In genomic region chr7:98942746-98943145, GRCm38 (mm10) we compare ENCODE assay signal across 29 mouse cellular contexts.
DNase-seq lines count a peak whose midpoint lies in the region; ATAC-seq and TF ChIP-seq lines count a peak whose summit lies in the region.
"Had no signal": no experiment of that assay in that cellular context is flagged by ENCODE, and none has a peak within 500 bp of the region (broad histone marks: within the 10 kb centered on the region; RNA-seq: fewer than 3 reads in every experiment).

No protein-coding gene starts in this region.

- no peak overlapping the region for H3K4me3 ChIP-seq in liver, postnatal 0 days (ENCODE audit: low read depth, low read length)
- H3K4me3 ChIP-seq in liver, embryonic 11.5 days (ENCODE audit: low read depth, low read length) = no peak overlapping the region
- H3K4me3 ChIP-seq in limb, embryonic 13.5 days = no peak overlapping the region
- H3K4me3 ChIP-seq: embryonic facial prominence, embryonic 13.5 days; erythroblast, embryonic 14.5 days; forebrain, embryonic 12.5 days; heart, adult 2 months; heart, embryonic 13.5 days; hindbrain, embryonic 10.5 days; hindbrain, embryonic 15.5 days; limb, embryonic 15.5 days; neural tube, embryonic 12.5 days had no signal

- peak; percentile 11 for DNase-seq in kidney, adult 11 months
- no peak for DNase-seq in kidney, postnatal 25 days
- DNase-seq in liver, postnatal 0 days = no peak
- DNase-seq in liver, embryonic 11.5 days (ENCODE audit: low spot score) = no peak
- DNase-seq in cerebellum, postnatal 25 days = no peak
- no peak for DNase-seq in neural tube, embryonic 10.5 days (ENCODE audit: extremely low spot score, low spot score)
- DNase-seq: adrenal gland, postnatal 25 days; cerebellum, adult 18-20 months; cerebellum, postnatal 14 days; forebrain, postnatal 0 days; heart, adult 2 months; heart, postnatal 14 days; lung, postnatal 36 days; right cerebral cortex, adult 18-20 months; spleen, adult 18-20 months; thymus, adult 18-20 months; thymus, postnatal 25 days had no signal

- ATAC-seq in liver, postnatal 0 days = peak; percentile 76
- ATAC-seq in liver, embryonic 11.5 days (replicated peaks; ENCODE audit: low FRiP score) = no peak
- ATAC-seq in limb, embryonic 13.5 days (ENCODE audit: low FRiP score, low read depth) = peak; percentile 71; the same call in 1 of the 2 replicates
- ATAC-seq: forebrain, postnatal 0 days; midbrain, embryonic 16.5 days; Patski had no signal

- H3K9me3 ChIP-seq in liver, postnatal 0 days (ENCODE audit: low read length) = no peaks in the 10 kb centered on the region
- no peaks in the 10 kb centered on the region for H3K9me3 ChIP-seq in liver, embryonic 11.5 days (ENCODE audit: control insufficient read depth, low read length)
- H3K9me3 ChIP-seq in limb, embryonic 13.5 days = no peaks in the 10 kb centered on the region
- H3K9me3 ChIP-seq: embryonic facial prominence, embryonic 13.5 days; forebrain, embryonic 12.5 days; heart, embryonic 13.5 days; hindbrain, embryonic 10.5 days; hindbrain, embryonic 15.5 days; limb, embryonic 15.5 days; neural tube, embryonic 12.5 days had no signal

- H3K36me3 ChIP-seq in liver, postnatal 0 days (replicated peaks; ENCODE audit: insufficient read depth, low read length) = 0 out of 2 replicates have a peak, but pooled peaks cover 6% of the 10 kb centered on the region
- no peaks in the 10 kb centered on the region for H3K36me3 ChIP-seq in liver, embryonic 11.5 days (ENCODE audit: control insufficient read depth, insufficient read depth, low read length)
- no peaks in the 10 kb centered on the region for H3K36me3 ChIP-seq in limb, embryonic 13.5 days
- H3K36me3 ChIP-seq: embryonic facial prominence, embryonic 13.5 days; forebrain, embryonic 12.5 days; heart, embryonic 13.5 days; hindbrain, embryonic 10.5 days; hindbrain, embryonic 15.5 days; limb, embryonic 15.5 days; neural tube, embryonic 12.5 days had no signal

- H3K9ac ChIP-seq in liver, postnatal 0 days (replicated peaks) = no peak overlapping the region
- H3K9ac ChIP-seq in liver, embryonic 11.5 days (ENCODE audit: low read depth, low read length) = no peak overlapping the region
- H3K9ac ChIP-seq in limb, embryonic 13.5 days = no peak overlapping the region
- H3K9ac ChIP-seq: embryonic facial prominence, embryonic 13.5 days; forebrain, embryonic 12.5 days; forebrain, postnatal 0 days; heart, embryonic 13.5 days; hindbrain, embryonic 15.5 days; limb, embryonic 15.5 days; neural tube, embryonic 12.5 days had no signal

- H3K27me3 ChIP-seq in liver, postnatal 0 days (ENCODE audit: insufficient read depth, low read length) = no peaks in the 10 kb centered on the region
- no peaks in the 10 kb centered on the region for H3K27me3 ChIP-seq in liver, embryonic 11.5 days (replicated peaks; ENCODE audit: control insufficient read depth, insufficient read depth, low read length)
- peaks cover 9% of the 10 kb centered on the region; the same call in 1 of the 2 replicates for H3K27me3 ChIP-seq in limb, embryonic 13.5 days
- H3K27me3 ChIP-seq: embryonic facial prominence, embryonic 13.5 days; forebrain, embryonic 12.5 days; heart, embryonic 13.5 days; hindbrain, embryonic 15.5 days; limb, embryonic 15.5 days; neural tube, embryonic 12.5 days; Patski had no signal

- H3K27ac ChIP-seq in liver, postnatal 0 days (ENCODE audit: low read depth) = peak overlapping the region; percentile 59
- H3K27ac ChIP-seq in liver, embryonic 11.5 days (ENCODE audit: low read depth, low read length) = no peak overlapping the region
- no peak overlapping the region for H3K27ac ChIP-seq in limb, embryonic 13.5 days
- H3K27ac ChIP-seq: embryonic facial prominence, embryonic 13.5 days; forebrain, embryonic 12.5 days; heart, adult 2 months; heart, embryonic 13.5 days; hindbrain, embryonic 10.5 days; hindbrain, embryonic 15.5 days; limb, embryonic 15.5 days; neural tube, embryonic 12.5 days had no signal

- WGBS in liver, postnatal 0 days (ENCODE audit: insufficient replicate concordance) = 71% methylated on average over 6 of the region's 6 CpGs
- 87% methylated on average over 6 of the region's 6 CpGs for WGBS in liver, embryonic 11.5 days
- 43% methylated on average over 6 of the region's 6 CpGs for WGBS in limb, embryonic 13.5 days

- TF ChIP-seq EP300 in liver, postnatal 0 days (IDR thresholded peaks at IDR 0.05; ENCODE audit: low read depth) = no peak

- no peak for TF ChIP-seq CTCF in liver, postnatal 0 days (IDR thresholded peaks at IDR 0.05; ENCODE audit: low read depth)

- no peak overlapping the region; the same call in 1 of the 2 replicates for H3K4me2 ChIP-seq in liver, postnatal 0 days (ENCODE audit: low read depth, low read length)
- H3K4me2 ChIP-seq in liver, embryonic 11.5 days = no peak overlapping the region
- no peak overlapping the region for H3K4me2 ChIP-seq in limb, embryonic 13.5 days (replicated peaks)
- H3K4me2 ChIP-seq: embryonic facial prominence, embryonic 13.5 days; forebrain, embryonic 12.5 days; heart, embryonic 13.5 days; hindbrain, embryonic 15.5 days; limb, embryonic 15.5 days; midbrain, embryonic 11.5 days; neural tube, embryonic 12.5 days had no signal

- H3K4me1 ChIP-seq in liver, postnatal 0 days (ENCODE audit: insufficient read depth) = peaks cover 3% of the 10 kb centered on the region
- H3K4me1 ChIP-seq in liver, embryonic 11.5 days (replicated peaks; ENCODE audit: control insufficient read depth, insufficient read depth, low read length) = no peaks in the 10 kb centered on the region
- H3K4me1 ChIP-seq in limb, embryonic 13.5 days = peaks cover 51% of the 10 kb centered on the region
- H3K4me1 ChIP-seq: forebrain, embryonic 12.5 days had no signal
